Mouse (Mus musculus): ENCODE results near the gene Chek2. TPM values are rescaled to one million over a fixed set of nuclear protein-coding genes. Genes with fewer than 3 reads are reported as not detected.

Chek2 gene
- polyA plus RNA-seq, 2 experiments, result 26.2 to 26.7 TPM

- peaks cover 0 to 2% of the 10 kb centered on the region in 2 experiments; a peak in 1 of 4 replicates for H3K4me1 ChIP-seq (replicated peaks; ENCODE audit: control insufficient read depth in 2 of 2, insufficient read depth in 2 of 2, low read length in 1 of 2)
- no peaks in the 10 kb centered on the region for H3K27me3 ChIP-seq (ENCODE audit: control insufficient read depth, insufficient read depth, low read length)
- TF ChIP-seq CTCF (IDR thresholded peaks at IDR 0.05; ENCODE audit: low read depth) (no peak), EP300 (IDR thresholded peaks at IDR 0.05; ENCODE audit: low read depth) (no peak)
- ATAC-seq (ENCODE audit: insufficient read depth), result no peak
- WGBS (ENCODE audit: insufficient replicate concordance), result 66% methylated on average over 13 of the region's 13 CpGs
- no peak overlapping the region for H3K4me2 ChIP-seq (ENCODE audit: low read depth)
- no peaks in the 10 kb centered on the region for H3K9me3 ChIP-seq (ENCODE audit: control insufficient read depth, low read length)
- H3K27ac ChIP-seq, result no peak overlapping the region
- no peak for DNase-seq (ENCODE audit: low read depth in 3 of 3, low spot score in 3 of 3)
- peaks cover 60% of the 10 kb centered on the region for H3K36me3 ChIP-seq (replicated peaks; ENCODE audit: control insufficient read depth, insufficient read depth, low read depth)
- H3K9ac ChIP-seq (replicated peaks), result no peak overlapping the region
- H3K4me3 ChIP-seq (ENCODE audit: insufficient read depth in 1 of 2, low read depth in 2 of 2, low read length in 2 of 2), result no peak overlapping the region
Observed at GRCm38 (mm10) chr5:110859013-110859650, 19.4 kb downstream of the Chek2 start.

- no peak overlapping the region for H3K9ac ChIP-seq (replicated peaks)
- no peak overlapping the region for H3K4me2 ChIP-seq (ENCODE audit: low read depth)
- no peaks in the 10 kb centered on the region for H3K27me3 ChIP-seq (ENCODE audit: control insufficient read depth, insufficient read depth, low read length)
- H3K36me3 ChIP-seq (replicated peaks; ENCODE audit: control insufficient read depth, insufficient read depth, low read depth), result peaks cover 59% of the 10 kb centered on the region
- WGBS (ENCODE audit: insufficient replicate concordance), result 85% methylated on average over 5 of the region's 5 CpGs
- no peak for DNase-seq (ENCODE audit: low read depth in 3 of 3, low spot score in 3 of 3)
- no peak overlapping the region for H3K4me3 ChIP-seq (ENCODE audit: insufficient read depth in 1 of 2, low read depth in 2 of 2, low read length in 2 of 2)
- no peaks in the 10 kb centered on the region for H3K9me3 ChIP-seq (ENCODE audit: control insufficient read depth, low read length)
- no peak for ATAC-seq (ENCODE audit: insufficient read depth)
- TF ChIP-seq CTCF (IDR thresholded peaks at IDR 0.05; ENCODE audit: low read depth), result no peak
- TF ChIP-seq EP300 (IDR thresholded peaks at IDR 0.05; ENCODE audit: low read depth), result no peak
- H3K27ac ChIP-seq, result no peak overlapping the region
- H3K4me1 ChIP-seq (replicated peaks; ENCODE audit: control insufficient read depth in 2 of 2, insufficient read depth in 2 of 2, low read length in 1 of 2), result peaks cover 0 to 2% of the 10 kb centered on the region in 2 experiments; a peak in 1 of 4 replicates
Observed at GRCm38 (mm10) chr5:110860445-110860844, 20.7 kb downstream of the Chek2 start.

- Histone ChIP-seq H3K27ac (no peak overlapping the region), H3K4me3 (ENCODE audit: insufficient read depth in 1 of 2, low read depth in 2 of 2, low read length in 2 of 2) (no peak overlapping the region), H3K9me3 (ENCODE audit: control insufficient read depth, low read length) (no peaks in the 10 kb centered on the region), H3K36me3 (replicated peaks; ENCODE audit: control insufficient read depth, insufficient read depth, low read depth) (peaks cover 74% of the 10 kb centered on the region), H3K9ac (replicated peaks) (no peak overlapping the region), H3K4me1 (replicated peaks; ENCODE audit: control insufficient read depth in 2 of 2, insufficient read depth in 2 of 2, low read length in 1 of 2) (no peaks in the 10 kb centered on the region), H3K4me2 (ENCODE audit: low read depth) (no peak overlapping the region), H3K27me3 (ENCODE audit: control insufficient read depth, insufficient read depth, low read length) (no peaks in the 10 kb centered on the region)
- ATAC-seq (ENCODE audit: insufficient read depth) (no peak), DNase-seq (ENCODE audit: low read depth in 3 of 3, low spot score in 3 of 3) (no peak)
- TF ChIP-seq CTCF (IDR thresholded peaks at IDR 0.05; ENCODE audit: low read depth) (no peak), EP300 (IDR thresholded peaks at IDR 0.05; ENCODE audit: low read depth) (no peak)
- WGBS (ENCODE audit: insufficient replicate concordance), result 85% methylated on average over 4 of the region's 4 CpGs
Observed at GRCm38 (mm10) chr5:110868460-110868859, 28.7 kb downstream of the Chek2 start.

- ATAC-seq (ENCODE audit: insufficient read depth), result no peak
- Histone ChIP-seq H3K4me2 (ENCODE audit: low read depth) (no peak overlapping the region), H3K36me3 (replicated peaks; ENCODE audit: control insufficient read depth, insufficient read depth, low read depth) (peaks cover 72% of the 10 kb centered on the region), H3K9ac (replicated peaks) (no peak overlapping the region), H3K9me3 (ENCODE audit: control insufficient read depth, low read length) (no peaks in the 10 kb centered on the region), H3K4me1 (replicated peaks; ENCODE audit: control insufficient read depth in 2 of 2, insufficient read depth in 2 of 2, low read length in 1 of 2) (no peaks in the 10 kb centered on the region), H3K4me3 (ENCODE audit: insufficient read depth in 1 of 2, low read depth in 2 of 2, low read length in 2 of 2) (no peak overlapping the region), H3K27me3 (ENCODE audit: control insufficient read depth, insufficient read depth, low read length) (no peaks in the 10 kb centered on the region), H3K27ac (no peak overlapping the region)
- WGBS (ENCODE audit: insufficient replicate concordance), result 74% methylated on average over 8 of the region's 8 CpGs
- TF ChIP-seq CTCF (IDR thresholded peaks at IDR 0.05; ENCODE audit: low read depth) (no peak), EP300 (IDR thresholded peaks at IDR 0.05; ENCODE audit: low read depth) (no peak)
- DNase-seq (ENCODE audit: low read depth in 3 of 3, low spot score in 3 of 3), result no peak
Observed at GRCm38 (mm10) chr5:110869242-110869669, 29.5 kb downstream of the Chek2 start.

- Histone ChIP-seq H3K9me3 (ENCODE audit: control insufficient read depth, low read length) (no peaks in the 10 kb centered on the region), H3K9ac (replicated peaks) (no peak overlapping the region), H3K36me3 (replicated peaks; ENCODE audit: control insufficient read depth, insufficient read depth, low read depth) (peaks cover 48% of the 10 kb centered on the region), H3K4me3 (ENCODE audit: insufficient read depth in 1 of 2, low read depth in 2 of 2, low read length in 2 of 2) (no peak overlapping the region), H3K4me2 (ENCODE audit: low read depth) (no peak overlapping the region), H3K27me3 (ENCODE audit: control insufficient read depth, insufficient read depth, low read length) (no peaks in the 10 kb centered on the region), H3K27ac (no peak overlapping the region), H3K4me1 (replicated peaks; ENCODE audit: control insufficient read depth in 2 of 2, insufficient read depth in 2 of 2, low read length in 1 of 2) (peaks cover 0 to 3% of the 10 kb centered on the region in 2 experiments; a peak in 1 of 4 replicates)
- no peak for DNase-seq (ENCODE audit: low read depth in 3 of 3, low spot score in 3 of 3)
- 88% methylated on average over 6 of the region's 6 CpGs for WGBS (ENCODE audit: insufficient replicate concordance)
- no peak for ATAC-seq (ENCODE audit: insufficient read depth)
- no peak for TF ChIP-seq EP300 (IDR thresholded peaks at IDR 0.05; ENCODE audit: low read depth)
- TF ChIP-seq CTCF (IDR thresholded peaks at IDR 0.05; ENCODE audit: low read depth), result no peak
Observed at GRCm38 (mm10) chr5:110873160-110873559, 33.4 kb downstream of the Chek2 start.

All from liver, embryonic 14.5 days (tissue).